Mouse (Mus musculus): ENCODE data around the gene Eml1. TPM values are rescaled to one million over a fixed set of nuclear protein-coding genes. Genes with fewer than 3 reads are reported as not detected.
A peak's percentile ranks its signal among the peaks of the same experiment; 100 is the strongest.

Eml1 gene
- polyA plus RNA-seq, 1 experiment from 2014 or later = 57.4 TPM

GRCm38 (mm10) chr12:108553079-108553478, 182.3 kb downstream of the Eml1 start:
- peaks cover 23% of the 10 kb centered on the region for H3K4me1 ChIP-seq (ENCODE audit: control insufficient read depth, insufficient read depth, low read length)
- ATAC-seq = no peak

GRCm38 (mm10) chr12:108554120-108554841, 183.5 kb downstream of the Eml1 start, which contains the start of gene Evl:
TSS of gene Evl (plus strand) at chr12:108554720.
- under 1% methylated on average over 41 of the region's 50 CpGs for WGBS
- peak within 1 kb of the TSS; percentile 86 for H3K4me2 ChIP-seq (ENCODE audit: low read length)
- H3K4me3 ChIP-seq (ENCODE audit: low read depth, low read length) = peak within 1 kb of the TSS; percentile 80
- H3K4me1 ChIP-seq (ENCODE audit: control insufficient read depth, insufficient read depth, low read length) = peaks cover 33% of the 10 kb centered on the region
- no peaks in the 10 kb centered on the region for H3K36me3 ChIP-seq (ENCODE audit: control insufficient read depth, insufficient read depth, low read length)
- peak within 1 kb of the TSS; percentile 98 for H3K9ac ChIP-seq (ENCODE audit: low read depth, low read length)
- H3K9me3 ChIP-seq (replicated peaks; ENCODE audit: control insufficient read depth, low read length, poor library complexity, severe bottlenecking) = no peaks in the 10 kb centered on the region
- no peaks in the 10 kb centered on the region for H3K27me3 ChIP-seq (ENCODE audit: control insufficient read depth, insufficient read depth, low read depth, low read length)
- peak within 1 kb of the TSS; percentile 95 for H3K27ac ChIP-seq (ENCODE audit: low read length)
- ATAC-seq = peak; percentile 85

More at GRCm38 (mm10) chr12:108553079-108553478, 182.3 kb downstream of the Eml1 start:
- no peaks in the 10 kb centered on the region for H3K27me3 ChIP-seq (ENCODE audit: control insufficient read depth, insufficient read depth, low read depth, low read length)
- H3K4me3 ChIP-seq (ENCODE audit: low read depth, low read length) = no peak overlapping the region
- no peak overlapping the region for H3K27ac ChIP-seq (ENCODE audit: low read length)
- no peak overlapping the region for H3K4me2 ChIP-seq (ENCODE audit: low read length)
- WGBS = 36% methylated on average over 6 of the region's 6 CpGs
- no peaks in the 10 kb centered on the region for H3K9me3 ChIP-seq (replicated peaks; ENCODE audit: control insufficient read depth, low read length, poor library complexity, severe bottlenecking)
- no peaks in the 10 kb centered on the region for H3K36me3 ChIP-seq (ENCODE audit: control insufficient read depth, insufficient read depth, low read length)
- no peak overlapping the region for H3K9ac ChIP-seq (ENCODE audit: low read depth, low read length)

DNA sequence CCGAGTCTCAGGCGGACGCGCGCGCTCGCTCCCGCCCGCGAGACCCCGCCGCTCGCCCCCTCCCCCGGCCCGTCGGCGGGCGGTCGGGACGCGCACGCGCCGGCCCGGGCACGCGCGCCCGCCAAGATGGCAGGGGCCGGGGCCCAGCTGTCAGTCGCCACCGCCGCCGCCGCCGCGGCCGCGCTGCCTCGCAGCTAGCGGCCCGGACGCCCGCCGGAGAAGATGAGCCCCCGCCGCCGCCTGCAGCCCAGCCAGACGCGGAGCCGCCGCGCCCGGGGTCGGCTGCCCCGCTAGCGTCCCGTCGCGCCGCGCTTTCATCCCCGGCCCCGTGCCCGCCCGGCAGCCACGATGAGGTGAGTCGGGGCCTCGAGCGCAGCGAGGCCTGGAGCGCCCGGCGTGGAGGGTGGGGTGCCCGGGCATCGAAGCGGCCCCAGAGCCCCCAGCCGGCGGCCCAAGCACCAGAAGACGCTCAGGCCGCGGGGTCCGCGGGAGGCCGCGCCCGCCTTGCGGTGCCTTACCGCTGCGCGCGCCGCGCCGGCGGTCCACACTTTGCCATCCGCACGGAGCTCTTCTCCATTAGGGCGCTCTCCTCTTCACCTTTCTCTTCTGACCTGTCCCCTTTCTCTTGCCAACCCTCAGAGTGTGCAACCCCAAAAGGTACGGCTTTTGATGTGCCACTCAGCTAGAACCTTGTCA, 184.3 kb downstream of the Eml1 start:
- no peaks in the 10 kb centered on the region for H3K27me3 ChIP-seq (ENCODE audit: control insufficient read depth, insufficient read depth, low read depth, low read length)

DNA sequence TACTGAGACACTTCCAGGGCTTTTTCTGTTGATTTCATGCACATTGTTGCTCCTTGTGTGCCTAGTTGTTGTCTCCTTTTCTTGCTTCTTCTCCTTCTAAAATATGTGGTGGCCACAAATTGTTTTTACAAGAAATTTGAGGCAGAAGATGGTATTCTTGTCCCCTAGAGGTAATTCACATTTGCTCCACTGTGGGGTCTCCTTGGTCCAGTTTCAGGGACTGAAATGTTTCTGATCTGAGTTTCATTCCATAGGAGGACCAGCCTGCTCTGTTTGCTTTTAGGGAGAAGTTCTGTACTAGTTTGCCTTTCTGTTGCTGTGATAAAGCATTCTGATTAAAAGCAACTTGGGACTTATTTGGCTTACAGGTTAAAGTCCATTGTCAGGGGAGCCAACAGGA, 187.4 kb downstream of the Eml1 start:
- Histone ChIP-seq H3K4me1 (ENCODE audit: control insufficient read depth, insufficient read depth, low read length) (peaks cover 41% of the 10 kb centered on the region), H3K4me3 (ENCODE audit: low read depth, low read length) (0 out of 2 replicates have a peak overlapping the region, but pooled peaks have one; percentile 2)

More for the DNA sequence above, 184.3 kb downstream of the Eml1 start:
- Histone ChIP-seq H3K9me3 (replicated peaks; ENCODE audit: control insufficient read depth, low read length, poor library complexity, severe bottlenecking) (no peaks in the 10 kb centered on the region), H3K36me3 (ENCODE audit: control insufficient read depth, insufficient read depth, low read length) (no peaks in the 10 kb centered on the region), H3K4me3 (ENCODE audit: low read depth, low read length) (peak overlapping the region; percentile 80), H3K9ac (ENCODE audit: low read depth, low read length) (peak overlapping the region; percentile 98), H3K27ac (ENCODE audit: low read length) (peak overlapping the region; percentile 95), H3K4me2 (ENCODE audit: low read length) (peak overlapping the region; percentile 86), H3K4me1 (ENCODE audit: control insufficient read depth, insufficient read depth, low read length) (peaks cover 39% of the 10 kb centered on the region)
- ATAC-seq = peak; percentile 61
- under 1% methylated on average over 45 of the region's 100 CpGs for WGBS

GRCm38 (mm10) chr12:108563238-108563637, 192.5 kb downstream of the Eml1 start:
- Histone ChIP-seq H3K27me3 (ENCODE audit: control insufficient read depth, insufficient read depth, low read depth, low read length) (no peaks in the 10 kb centered on the region), H3K36me3 (ENCODE audit: control insufficient read depth, insufficient read depth, low read length) (no peaks in the 10 kb centered on the region), H3K4me2 (ENCODE audit: low read length) (no peak overlapping the region), H3K4me3 (ENCODE audit: low read depth, low read length) (no peak overlapping the region), H3K27ac (ENCODE audit: low read length) (no peak overlapping the region), H3K4me1 (ENCODE audit: control insufficient read depth, insufficient read depth, low read length) (peaks cover 38% of the 10 kb centered on the region), H3K9ac (ENCODE audit: low read depth, low read length) (no peak overlapping the region), H3K9me3 (replicated peaks; ENCODE audit: control insufficient read depth, low read length, poor library complexity, severe bottlenecking) (no peaks in the 10 kb centered on the region)
- ATAC-seq = no peak
- WGBS = 80% methylated on average over 3 of the region's 3 CpGs

More for the DNA sequence above, 187.4 kb downstream of the Eml1 start:
- Histone ChIP-seq H3K36me3 (ENCODE audit: control insufficient read depth, insufficient read depth, low read length) (no peaks in the 10 kb centered on the region), H3K9ac (ENCODE audit: low read depth, low read length) (no peak overlapping the region), H3K27ac (ENCODE audit: low read length) (no peak overlapping the region), H3K27me3 (ENCODE audit: control insufficient read depth, insufficient read depth, low read depth, low read length) (no peaks in the 10 kb centered on the region), H3K4me2 (ENCODE audit: low read length) (peak overlapping the region; percentile 86), H3K9me3 (replicated peaks; ENCODE audit: control insufficient read depth, low read length, poor library complexity, severe bottlenecking) (no peaks in the 10 kb centered on the region)
- ATAC-seq = no peak

DNA sequence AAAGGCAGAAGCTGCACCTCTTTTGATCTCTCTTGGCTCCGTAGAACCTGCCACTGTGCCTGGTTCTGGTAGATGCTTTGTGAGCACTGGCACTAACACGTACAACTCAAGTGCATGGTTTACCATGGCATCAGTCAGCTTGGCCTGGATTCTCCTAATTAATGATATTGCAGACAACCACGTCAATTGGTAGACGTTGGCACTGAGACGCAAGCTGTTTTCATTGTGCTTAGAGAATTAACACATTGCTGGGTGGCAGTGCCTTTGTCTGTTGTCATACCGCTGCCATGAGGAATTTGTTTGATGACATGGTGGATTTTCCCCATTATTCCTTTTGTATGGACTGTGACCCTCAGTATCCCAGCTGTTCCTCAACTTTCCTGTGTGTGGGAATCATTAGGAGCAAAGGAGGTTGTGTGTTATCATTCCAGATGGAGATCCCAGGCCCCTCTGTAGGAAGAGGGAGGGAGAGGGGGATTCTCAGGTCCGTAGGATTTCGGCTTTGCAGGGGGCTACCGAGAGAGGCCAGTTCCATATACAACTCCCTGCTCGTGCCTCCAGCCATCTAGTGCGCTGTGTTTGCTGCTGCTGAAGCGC, 194.3 kb downstream of the Eml1 start:
- Histone ChIP-seq H3K4me2 (ENCODE audit: low read length) (peak overlapping the region; percentile 18), H3K9ac (ENCODE audit: low read depth, low read length) (no peak overlapping the region), H3K9me3 (replicated peaks; ENCODE audit: control insufficient read depth, low read length, poor library complexity, severe bottlenecking) (no peaks in the 10 kb centered on the region), H3K4me1 (ENCODE audit: control insufficient read depth, insufficient read depth, low read length) (peaks cover 24% of the 10 kb centered on the region), H3K27ac (ENCODE audit: low read length) (0 out of 2 replicates have a peak overlapping the region, but pooled peaks have one; percentile 6), H3K4me3 (ENCODE audit: low read depth, low read length) (no peak overlapping the region), H3K27me3 (ENCODE audit: control insufficient read depth, insufficient read depth, low read depth, low read length) (no peaks in the 10 kb centered on the region), H3K36me3 (ENCODE audit: control insufficient read depth, insufficient read depth, low read length) (no peaks in the 10 kb centered on the region)
- WGBS = 11% methylated on average over 12 of the region's 12 CpGs
- peak; percentile 40; the same call in 1 of the 2 replicates for ATAC-seq

DNA sequence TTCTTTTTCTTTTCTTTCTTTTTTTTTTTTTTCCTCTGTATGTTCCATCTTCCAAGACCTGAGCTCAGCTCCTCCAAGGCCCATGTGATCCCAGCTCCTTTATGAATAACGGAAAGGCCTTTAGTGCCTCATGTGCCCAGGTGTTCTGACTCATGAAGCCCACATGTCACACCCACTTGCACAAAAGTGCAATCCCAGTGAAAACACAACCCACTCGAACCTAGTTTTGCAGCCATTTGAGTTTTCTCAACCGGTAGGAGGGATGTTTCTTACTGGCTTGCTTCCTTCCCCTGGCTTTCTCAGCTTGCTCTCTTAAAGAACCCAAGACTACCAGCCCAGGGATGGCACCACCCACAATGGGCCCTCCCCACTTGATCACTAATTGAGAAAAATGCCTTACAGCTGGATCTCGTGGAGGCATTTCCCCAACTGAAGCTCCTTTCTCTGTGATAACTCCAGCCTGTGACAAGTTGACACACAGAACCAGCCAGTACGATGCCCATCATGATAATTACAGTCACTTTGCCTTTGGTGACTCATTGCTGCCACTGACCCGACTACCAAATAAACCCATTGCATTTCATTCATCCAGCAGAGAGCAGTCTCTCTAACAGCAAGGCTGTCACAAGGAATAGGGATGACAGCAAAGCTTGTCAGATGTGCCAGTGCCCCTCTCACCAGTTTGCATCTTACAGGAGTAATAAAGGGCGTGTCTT, 208.6 kb downstream of the Eml1 start:
- H3K4me1 ChIP-seq (ENCODE audit: control insufficient read depth, insufficient read depth, low read length) = no peaks in the 10 kb centered on the region; the same call in 1 of the 2 replicates
- no peak overlapping the region for H3K4me3 ChIP-seq (ENCODE audit: low read depth, low read length)
- H3K9ac ChIP-seq (ENCODE audit: low read depth, low read length) = no peak overlapping the region
- H3K9me3 ChIP-seq (replicated peaks; ENCODE audit: control insufficient read depth, low read length, poor library complexity, severe bottlenecking) = no peaks in the 10 kb centered on the region
- ATAC-seq = no peak
- H3K27me3 ChIP-seq (ENCODE audit: control insufficient read depth, insufficient read depth, low read depth, low read length) = no peaks in the 10 kb centered on the region
- H3K27ac ChIP-seq (ENCODE audit: low read length) = no peak overlapping the region
- WGBS = 83% methylated on average over 7 of the region's 7 CpGs
- H3K36me3 ChIP-seq (ENCODE audit: control insufficient read depth, insufficient read depth, low read length) = 0 out of 2 replicates have a peak, but pooled peaks cover 2% of the 10 kb centered on the region
- no peak overlapping the region for H3K4me2 ChIP-seq (ENCODE audit: low read length)

GRCm38 (mm10) chr12:108583775-108584174, 213.0 kb downstream of the Eml1 start:
- Histone ChIP-seq H3K27ac (ENCODE audit: low read length) (no peak overlapping the region), H3K9ac (ENCODE audit: low read depth, low read length) (no peak overlapping the region), H3K27me3 (ENCODE audit: control insufficient read depth, insufficient read depth, low read depth, low read length) (no peaks in the 10 kb centered on the region), H3K9me3 (replicated peaks; ENCODE audit: control insufficient read depth, low read length, poor library complexity, severe bottlenecking) (no peaks in the 10 kb centered on the region), H3K36me3 (ENCODE audit: control insufficient read depth, insufficient read depth, low read length) (peaks cover 7% of the 10 kb centered on the region; the same call in 1 of the 2 replicates), H3K4me1 (ENCODE audit: control insufficient read depth, insufficient read depth, low read length) (no peaks in the 10 kb centered on the region; the same call in 1 of the 2 replicates), H3K4me3 (ENCODE audit: low read depth, low read length) (no peak overlapping the region), H3K4me2 (ENCODE audit: low read length) (no peak overlapping the region)
- no peak for ATAC-seq
- WGBS = 81% methylated on average over 1 of the region's 1 CpGs
